ENCODE assay signal across 8 mouse cellular contexts in the genomic region with DNA sequence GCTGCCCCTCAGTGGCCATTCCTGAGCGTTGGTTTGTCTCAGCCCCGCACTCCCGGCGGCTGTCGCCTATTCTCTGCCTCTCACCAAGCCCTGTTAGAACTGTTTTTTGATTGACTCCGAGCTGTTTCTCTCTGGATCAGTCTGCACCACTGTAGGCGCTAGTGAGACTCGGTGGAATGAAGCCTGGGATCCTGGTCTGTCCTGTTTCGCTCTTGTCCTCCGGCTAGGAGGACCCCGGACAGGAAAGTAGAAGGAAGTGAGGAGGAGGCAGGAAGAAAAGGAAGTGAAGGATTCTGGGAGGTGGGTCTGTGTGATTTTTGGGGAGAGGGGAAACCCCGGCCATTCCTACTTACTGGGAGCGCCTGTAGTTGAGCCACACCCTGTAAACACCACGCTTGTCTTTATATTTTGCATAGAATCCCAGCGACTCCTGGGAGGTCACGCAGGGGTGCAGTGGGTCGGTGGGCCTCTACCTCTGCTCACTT. TPM values are rescaled to one million over a fixed set of nuclear protein-coding genes. Genes with fewer than 3 reads are reported as not detected.
DNase-seq lines count a peak whose midpoint lies in the region; ATAC-seq and TF ChIP-seq lines count a peak whose summit lies in the region.

No protein-coding gene starts in this region.

- H3K4me1 ChIP-seq in testis, adult 2 months (ENCODE audit: control insufficient read depth, insufficient read depth, low read length), result peaks cover 33% of the 10 kb centered on the region
- H3K4me1 ChIP-seq in cerebellum, adult 2 months (ENCODE audit: control insufficient read depth, insufficient read depth, low read length), result peaks cover 25% of the 10 kb centered on the region
- H3K4me1 ChIP-seq in lung, embryonic 15.5 days, result peaks cover 32% of the 10 kb centered on the region
- H3K4me1 ChIP-seq in olfactory bulb, adult 2 months (ENCODE audit: control insufficient read depth, insufficient read depth, low read length), result peaks cover 32% of the 10 kb centered on the region

- TF ChIP-seq CTCF in testis, adult 2 months (IDR thresholded peaks at IDR 0.05; ENCODE audit: control insufficient read depth, insufficient read depth, insufficient replicate concordance, low read depth, low read length), result no peak
- peak; percentile 12; the same call in 1 of the 2 replicates for TF ChIP-seq CTCF in cerebellum, adult 2 months (IDR thresholded peaks at IDR 0.05; ENCODE audit: borderline replicate concordance, insufficient read depth, low read depth, low read length)
- 0 out of 2 replicates have a peak, but pooled peaks have one; percentile 20 for TF ChIP-seq CTCF in olfactory bulb, adult 2 months (IDR thresholded peaks at IDR 0.05; ENCODE audit: insufficient read depth, low read depth, low read length)

- H3K4me2 ChIP-seq in lung, embryonic 15.5 days, result peak overlapping the region; percentile 90

- H3K4me3 ChIP-seq in testis, adult 2 months (ENCODE audit: control insufficient read depth, low read depth, low read length), result peak overlapping the region; percentile 99
- H3K4me3 ChIP-seq in cerebellum, adult 2 months (replicated peaks; ENCODE audit: insufficient read depth, low read depth, low read length), result peak overlapping the region; percentile 95
- H3K4me3 ChIP-seq in lung, embryonic 15.5 days, result peak overlapping the region; percentile 92
- H3K4me3 ChIP-seq in olfactory bulb, adult 2 months (ENCODE audit: insufficient read depth, low read depth, low read length), result peak overlapping the region; percentile 46

- TF ChIP-seq POLR2A in testis, adult 2 months (IDR thresholded peaks at IDR 0.05; ENCODE audit: control insufficient read depth, low read depth, low read length), result no peak
- no peak for TF ChIP-seq POLR2A in cerebellum, adult 2 months (IDR thresholded peaks at IDR 0.05; ENCODE audit: borderline replicate concordance, insufficient read depth, low read length)
- no peak for TF ChIP-seq POLR2A in olfactory bulb, adult 2 months (IDR thresholded peaks at IDR 0.05; ENCODE audit: insufficient read depth, low read depth, low read length)

- H3K27me3 ChIP-seq in testis, adult 2 months (ENCODE audit: control insufficient read depth, insufficient read depth, low read length), result no peaks in the 10 kb centered on the region
- no peaks in the 10 kb centered on the region for H3K27me3 ChIP-seq in cerebellum, adult 2 months (ENCODE audit: control insufficient read depth, insufficient read depth, low read length)
- H3K27me3 ChIP-seq in lung, embryonic 15.5 days, result peaks cover 15% of the 10 kb centered on the region

- WGBS in cerebellum, adult 2 months, result 1% methylated on average over 17 of the region's 17 CpGs
- WGBS in lung, embryonic 15.5 days, result under 1% methylated on average over 17 of the region's 17 CpGs
- 1% methylated on average over 17 of the region's 17 CpGs for WGBS in olfactory bulb, adult 2 months

- peak; percentile 32; the same call in 1 of the 2 replicates for ATAC-seq in lung, embryonic 15.5 days (ENCODE audit: borderline replicate concordance, extremely low read depth, low FRiP score, low TSS enrichment)

- H3K9me3 ChIP-seq in lung, embryonic 15.5 days, result no peaks in the 10 kb centered on the region

- H3K27ac ChIP-seq in testis, adult 2 months (ENCODE audit: control insufficient read depth, insufficient read depth, low read depth, low read length), result peak overlapping the region; percentile 15
- H3K27ac ChIP-seq in cerebellum, adult 2 months (ENCODE audit: insufficient read depth, low read length), result no peak overlapping the region
- peak overlapping the region; percentile 89 for H3K27ac ChIP-seq in lung, embryonic 15.5 days
- no peak overlapping the region for H3K27ac ChIP-seq in olfactory bulb, adult 2 months (ENCODE audit: insufficient read depth, low read depth, low read length)

- peak overlapping the region; percentile 71 for H3K9ac ChIP-seq in lung, embryonic 15.5 days

- no peak for DNase-seq in testis, postnatal 14 days (ENCODE audit: low spot score)
- DNase-seq in cerebellum, adult 2 months, result peak; percentile 65 to 69
- DNase-seq in forelimb bud, embryonic 11.5 days (ENCODE audit: low read depth, low spot score), result peak; percentile 62
- DNase-seq in kidney, adult 11 months, result peak; percentile 64
- DNase-seq in spleen, postnatal 14 days (ENCODE audit: low spot score in 2 of 2), result no peak

- H3K36me3 ChIP-seq in testis, adult 2 months (ENCODE audit: control insufficient read depth, insufficient read depth, low read length), result no peaks in the 10 kb centered on the region
- H3K36me3 ChIP-seq in lung, embryonic 15.5 days, result peaks cover 15% of the 10 kb centered on the region

RNA-seq across cellular contexts. Expression of a gene that starts 0.7 kb away (rescaled TPM):
- 9.9 and 11.6 TPM in 2 replicates for polyA plus RNA-seq in testis, adult 2 months (2012; rRNA removed)
- 17.6 and 19.0 TPM in 2 replicates for polyA plus RNA-seq in cerebellum, adult 2 months (2012; rRNA removed)
- 27.2 and 27.5 TPM in 2 replicates for polyA plus RNA-seq in lung, embryonic 15.5 days (2015; fragmentation: Nextera tagmentation; extraction: Ambion mirVana)
- polyA plus RNA-seq in olfactory bulb, adult 2 months (2012; ENCODE audit: insufficient read depth, insufficient read length, low replicate concordance, missing spikeins), result not detected in 2 replicates

RNA-seq across cellular contexts. Expression of a gene that starts 10.6 kb away (rescaled TPM):
- polyA plus RNA-seq in testis, adult 2 months (2012; rRNA removed), result 95.0 and 105 TPM in 2 replicates
- polyA plus RNA-seq in cerebellum, adult 2 months (2012; rRNA removed), result 30.8 and 31.7 TPM in 2 replicates
- 20.5 and 21.2 TPM in 2 replicates for polyA plus RNA-seq in lung, embryonic 15.5 days (2015; fragmentation: Nextera tagmentation; extraction: Ambion mirVana)
- polyA plus RNA-seq in olfactory bulb, adult 2 months (2012; ENCODE audit: insufficient read depth, insufficient read length, low replicate concordance, missing spikeins), result not detected in 2 replicates

Comparison
In these comparisons a context has a peak if more than half of its experiments do, and no peak if none do; other contexts are left out.
1. H3K27ac ChIP-seq: peak in testis, adult 2 months (single experiment) and lung, embryonic 15.5 days (single experiment); none in cerebellum, adult 2 months (single experiment) and olfactory bulb, adult 2 months (single experiment).
2. H3K4me3 ChIP-seq: peak in every context shown above with its lines; median percentile 99 in testis, adult 2 months; 95 in cerebellum, adult 2 months; 92 in lung, embryonic 15.5 days; 46 in olfactory bulb, adult 2 months.
3. DNase-seq: peak in cerebellum, adult 2 months (2 of 2), forelimb bud, embryonic 11.5 days (single experiment) and kidney, adult 11 months (single experiment); none in testis, postnatal 14 days (single experiment) and spleen, postnatal 14 days (0 of 2).
4. RNA of a gene that starts 0.7 kb away (polyA plus RNA-seq): 27.2 to 27.5 TPM in lung, embryonic 15.5 days, 17.6 to 19.0 TPM in cerebellum, adult 2 months and 9.9 to 11.6 TPM in testis, adult 2 months; not detected in olfactory bulb, adult 2 months; every median in the first group is over 10 times any median in the second.